In the genomic region with DNA sequence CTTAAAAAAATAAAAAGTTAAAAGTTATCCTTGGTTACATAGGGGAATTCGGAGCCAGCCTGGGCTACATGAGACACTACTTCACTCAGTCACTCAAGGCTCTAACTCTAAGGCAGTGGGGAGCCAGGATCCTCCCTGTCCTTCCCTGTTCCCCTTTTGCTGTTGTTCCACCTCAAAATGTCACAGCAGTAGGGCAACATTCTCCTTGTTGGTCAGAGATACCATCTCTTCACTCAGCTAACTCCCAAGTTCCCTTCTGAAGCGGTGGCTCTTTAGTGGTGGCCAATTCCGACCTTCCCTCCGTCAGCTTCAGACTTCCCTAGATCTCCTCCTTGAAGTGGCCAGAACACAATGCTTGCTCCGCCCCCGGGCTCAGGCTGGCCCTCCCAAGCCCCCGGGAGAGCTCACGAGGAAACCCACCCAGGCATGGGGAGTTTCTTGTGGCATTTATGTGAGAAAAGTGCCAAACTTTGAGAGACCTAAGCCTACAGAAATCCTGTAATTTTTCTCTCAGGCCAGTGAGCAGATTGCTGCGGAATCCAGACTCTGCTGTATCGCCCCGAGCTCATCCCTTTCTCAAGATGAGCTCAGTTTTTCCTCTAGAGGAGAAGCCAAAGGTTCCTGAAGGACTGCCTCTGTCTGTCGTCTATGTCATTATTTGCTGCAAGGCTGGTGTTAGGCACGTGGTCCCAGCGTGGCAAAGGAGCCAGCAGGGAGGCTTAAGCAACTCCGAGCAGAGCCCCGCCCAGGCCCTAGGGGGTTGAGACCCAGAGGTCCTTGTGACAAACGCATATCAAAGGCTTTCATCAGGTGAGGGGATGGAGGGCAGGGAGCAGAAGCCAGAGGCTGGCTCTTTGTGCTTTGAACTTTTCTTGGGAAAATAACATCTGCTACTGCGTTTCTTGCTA, we compare ENCODE assay signal across 8 mouse cellular contexts. TPM values are rescaled to one million over a fixed set of nuclear protein-coding genes. Genes with fewer than 3 reads are reported as not detected.
DNase-seq lines count a peak whose midpoint lies in the region; ATAC-seq lines count a peak whose summit lies in the region.

No protein-coding gene starts in this region.

- WGBS in embryonic facial prominence, embryonic 10.5 days, result 2% methylated on average over 18 of the region's 18 CpGs
- WGBS in heart, embryonic 14.5 days, result 3% methylated on average over 18 of the region's 18 CpGs

- no peak for ATAC-seq in heart, embryonic 14.5 days (ENCODE audit: insufficient number of reproducible peaks, insufficient read depth, low FRiP score, low read depth)
- peak; percentile 64 for ATAC-seq in megakaryocyte, adult 5-6 weeks (ENCODE audit: poor library complexity, severe bottlenecking)

- H3K9ac ChIP-seq in heart, embryonic 14.5 days (ENCODE audit: low read length), result no peak overlapping the region

- peaks cover 20% of the 10 kb centered on the region for H3K4me1 ChIP-seq in embryonic facial prominence, embryonic 10.5 days
- H3K4me1 ChIP-seq in heart, embryonic 14.5 days (ENCODE audit: control insufficient read depth in 2 of 2, insufficient read depth in 2 of 2, low read length in 2 of 2), result peaks cover 11 to 13% of the 10 kb centered on the region in 2 experiments; a peak in 3 of 4 replicates

- H3K27ac ChIP-seq in embryonic facial prominence, embryonic 10.5 days (replicated peaks), result no peak overlapping the region; the same call in 1 of the 2 replicates
- H3K27ac ChIP-seq in heart, embryonic 14.5 days (replicated peaks in 1 of 2; ENCODE audit: control insufficient read depth in 1 of 2, insufficient read depth in 1 of 2, low read depth in 2 of 2, low read length in 2 of 2), result no peak overlapping the region

- no peaks in the 10 kb centered on the region for H3K9me3 ChIP-seq in embryonic facial prominence, embryonic 10.5 days
- H3K9me3 ChIP-seq in heart, embryonic 14.5 days (ENCODE audit: control insufficient read depth, low read length), result no peaks in the 10 kb centered on the region

- H3K4me2 ChIP-seq in heart, embryonic 14.5 days (ENCODE audit: low read length), result peak overlapping the region; percentile 53

- H3K4me3 ChIP-seq in embryonic facial prominence, embryonic 10.5 days, result peak overlapping the region; percentile 42
- peak overlapping the region in 1 of 2 experiments; percentile 8; a peak in 1 of 4 replicates for H3K4me3 ChIP-seq in heart, embryonic 14.5 days (ENCODE audit: control insufficient read depth in 1 of 2, insufficient read depth in 1 of 2, low read depth in 1 of 2, low read length in 2 of 2)

- H3K36me3 ChIP-seq in embryonic facial prominence, embryonic 10.5 days (replicated peaks), result no peaks in the 10 kb centered on the region
- no peaks in the 10 kb centered on the region for H3K36me3 ChIP-seq in heart, embryonic 14.5 days (ENCODE audit: control insufficient read depth, insufficient read depth, low read length)

- DNase-seq in adrenal gland, adult (ENCODE audit: inconsistent age in 2 of 2, low spot score in 1 of 2), result peak; percentile 14 to 74
- no peak for DNase-seq in adrenal gland, postnatal 4 days (ENCODE audit: low spot score in 2 of 2)
- DNase-seq in embryonic facial prominence, embryonic 10.5 days (ENCODE audit: low spot score), result peak; percentile 67
- DNase-seq in kidney, postnatal 25 days, result peak; percentile 28 to 68
- peak; percentile 64 for DNase-seq in testis, postnatal 10 days (ENCODE audit: low spot score)
- DNase-seq in layer of hippocampus, adult 18-20 months (ENCODE audit: low spot score in 2 of 2), result no peak

- H3K27me3 ChIP-seq in embryonic facial prominence, embryonic 10.5 days (replicated peaks; ENCODE audit: low read depth, poor library complexity, severe bottlenecking), result peaks cover 17% of the 10 kb centered on the region
- no peaks in the 10 kb centered on the region for H3K27me3 ChIP-seq in heart, embryonic 14.5 days (ENCODE audit: control insufficient read depth, insufficient read depth, low read length)

RNA-seq across cellular contexts. Expression of a gene that starts 31.3 kb away (rescaled TPM):
- total RNA-seq in adrenal gland, postnatal 4 days (2021), result 10 to 100 TPM; 82.7 to 89.0 TPM
- polyA plus RNA-seq in embryonic facial prominence, embryonic 10.5 days (2016; fragmentation: Nextera tagmentation; extraction: Ambion mirVana), result 221 and 225 TPM in 2 replicates
- 143 and 147 TPM in 2 replicates for polyA plus RNA-seq in heart, embryonic 14.5 days (2014; fragmentation: Nextera tagmentation; extraction: Ambion mirVana)
- total RNA-seq in megakaryocyte, adult 5-6 weeks (2015), result 55.9 and 65.5 TPM in 2 replicates
- total RNA-seq in megakaryocyte, adult 5-6 weeks (2017), result 86.4 and 86.6 TPM in 2 replicates
- total RNA-seq in layer of hippocampus, adult 18-20 months (2021), result 10 to 100 TPM; 66.5 to 69.8 TPM

RNA-seq across cellular contexts. Expression of a gene that starts 37.1 kb away (rescaled TPM):
- 10 to 100 TPM; 35.5 to 37.1 TPM for total RNA-seq in adrenal gland, postnatal 4 days (2021)
- 24.1 and 26.6 TPM in 2 replicates for polyA plus RNA-seq in embryonic facial prominence, embryonic 10.5 days (2016; fragmentation: Nextera tagmentation; extraction: Ambion mirVana)
- 17.5 and 18.7 TPM in 2 replicates for polyA plus RNA-seq in heart, embryonic 14.5 days (2014; fragmentation: Nextera tagmentation; extraction: Ambion mirVana)
- 16.7 and 24.6 TPM in 2 replicates for total RNA-seq in megakaryocyte, adult 5-6 weeks (2015)
- 16.3 and 19.3 TPM in 2 replicates for total RNA-seq in megakaryocyte, adult 5-6 weeks (2017)
- 10 to 100 TPM; 42.5 to 47.2 TPM for total RNA-seq in layer of hippocampus, adult 18-20 months (2021)

RNA-seq across cellular contexts. Expression of a gene that starts 40.1 kb away (rescaled TPM):
- 10 to 100 TPM; 23.2 to 24.7 TPM for total RNA-seq in adrenal gland, postnatal 4 days (2021)
- polyA plus RNA-seq in embryonic facial prominence, embryonic 10.5 days (2016; fragmentation: Nextera tagmentation; extraction: Ambion mirVana), result 37.1 and 42.5 TPM in 2 replicates
- 16.0 and 16.8 TPM in 2 replicates for polyA plus RNA-seq in heart, embryonic 14.5 days (2014; fragmentation: Nextera tagmentation; extraction: Ambion mirVana)
- total RNA-seq in megakaryocyte, adult 5-6 weeks (2015), result 14.5 and 15.4 TPM in 2 replicates
- 8.5 and 11.7 TPM in 2 replicates for total RNA-seq in megakaryocyte, adult 5-6 weeks (2017)
- 10 to 100 TPM; 46.1 to 48.1 TPM for total RNA-seq in layer of hippocampus, adult 18-20 months (2021)

Comparison
In these comparisons a context has a peak if more than half of its experiments do, and no peak if none do; other contexts are left out.
1. DNase-seq: peak in adrenal gland, adult (2 of 2), embryonic facial prominence, embryonic 10.5 days (single experiment), kidney, postnatal 25 days (2 of 2) and testis, postnatal 10 days (single experiment); none in adrenal gland, postnatal 4 days (0 of 2) and layer of hippocampus, adult 18-20 months (0 of 2).